Comparison of ENCODE assay signal across 10 mouse cellular contexts in genomic region chr11:117479007-117479719, GRCm38 (mm10). TPM values are rescaled to one million over a fixed set of nuclear protein-coding genes. Genes with fewer than 3 reads are reported as not detected.
A peak's percentile ranks its signal among the peaks of the same experiment; 100 is the strongest.
DNase-seq lines count a peak whose midpoint lies in the region; ATAC-seq and TF ChIP-seq lines count a peak whose summit lies in the region.
"Had no signal": no experiment of that assay in that cellular context is flagged by ENCODE, and none has a peak within 500 bp of the region (broad histone marks: within the 10 kb centered on the region; RNA-seq: fewer than 3 reads in every experiment).

No protein-coding gene starts in this region.

- H3K36me3 ChIP-seq in forebrain, embryonic 16.5 days (ENCODE audit: control insufficient read depth, insufficient read depth): no peaks in the 10 kb centered on the region
- no peaks in the 10 kb centered on the region for H3K36me3 ChIP-seq in hindbrain, embryonic 11.5 days (ENCODE audit: control insufficient read depth, insufficient read depth, low read length)
- H3K36me3 ChIP-seq in midbrain, embryonic 10.5 days: no peaks in the 10 kb centered on the region

- H3K4me2 ChIP-seq in forebrain, embryonic 16.5 days (ENCODE audit: low read length): peak overlapping the region; percentile 27
- H3K4me2 ChIP-seq in hindbrain, embryonic 11.5 days (replicated peaks; ENCODE audit: low read depth, low read length): peak overlapping the region; percentile 11; the same call in 1 of the 2 replicates

- peak overlapping the region; percentile 68 for H3K27ac ChIP-seq in cerebellum, adult 2 months (ENCODE audit: insufficient read depth, low read length)
- H3K27ac ChIP-seq in forebrain, embryonic 16.5 days (ENCODE audit: low read length): peak overlapping the region; percentile 93
- H3K27ac ChIP-seq in hindbrain, embryonic 11.5 days (ENCODE audit: low read depth, low read length): peak overlapping the region; percentile 96
- H3K27ac ChIP-seq in midbrain, embryonic 10.5 days (replicated peaks): peak overlapping the region; percentile 95

- ATAC-seq in forebrain, embryonic 16.5 days: peak; percentile 72
- ATAC-seq in hindbrain, embryonic 11.5 days (ENCODE audit: low FRiP score): peak; percentile 81

- H3K9me3 ChIP-seq in forebrain, embryonic 16.5 days (ENCODE audit: control insufficient read depth, low read length): no peaks in the 10 kb centered on the region
- no peaks in the 10 kb centered on the region for H3K9me3 ChIP-seq in hindbrain, embryonic 11.5 days (ENCODE audit: control insufficient read depth, low read length)
- peaks cover 11% of the 10 kb centered on the region for H3K9me3 ChIP-seq in midbrain, embryonic 10.5 days (replicated peaks)

- H3K9ac ChIP-seq in forebrain, embryonic 16.5 days (replicated peaks; ENCODE audit: low read depth, low read length): peak overlapping the region; percentile 43
- peak overlapping the region; percentile 49 for H3K9ac ChIP-seq in hindbrain, embryonic 11.5 days (ENCODE audit: low read depth, low read length)

- WGBS in cerebellum, adult 2 months: 13% methylated on average over 13 of the region's 13 CpGs
- under 1% methylated on average over 13 of the region's 13 CpGs for WGBS in forebrain, embryonic 16.5 days
- 5% methylated on average over 13 of the region's 13 CpGs for WGBS in hindbrain, embryonic 11.5 days
- 8% methylated on average over 13 of the region's 13 CpGs for WGBS in midbrain, embryonic 10.5 days

- H3K27me3 ChIP-seq in cerebellum, adult 2 months (ENCODE audit: control insufficient read depth, insufficient read depth, low read length): no peaks in the 10 kb centered on the region
- no peaks in the 10 kb centered on the region for H3K27me3 ChIP-seq in forebrain, embryonic 16.5 days (replicated peaks; ENCODE audit: control insufficient read depth, insufficient read depth, low read length)
- no peaks in the 10 kb centered on the region for H3K27me3 ChIP-seq in hindbrain, embryonic 11.5 days (ENCODE audit: control insufficient read depth, insufficient read depth, low read length)
- H3K27me3 ChIP-seq in midbrain, embryonic 10.5 days (ENCODE audit: low read depth, poor library complexity, severe bottlenecking): peaks cover 23% of the 10 kb centered on the region; the same call in 1 of the 2 replicates

- TF ChIP-seq POLR2A in cerebellum, adult 2 months (IDR thresholded peaks at IDR 0.05; ENCODE audit: borderline replicate concordance, insufficient read depth, low read length): no peak

- H3K4me1 ChIP-seq in cerebellum, adult 2 months (ENCODE audit: control insufficient read depth, insufficient read depth, low read length): peaks cover 34% of the 10 kb centered on the region
- H3K4me1 ChIP-seq in forebrain, embryonic 16.5 days (replicated peaks; ENCODE audit: control insufficient read depth, insufficient read depth, low read length): peaks cover 67% of the 10 kb centered on the region
- peaks cover 27% of the 10 kb centered on the region for H3K4me1 ChIP-seq in hindbrain, embryonic 11.5 days (replicated peaks; ENCODE audit: control insufficient read depth, insufficient read depth, low read length)
- H3K4me1 ChIP-seq in midbrain, embryonic 10.5 days: peaks cover 75% of the 10 kb centered on the region

- peak; percentile 47 for DNase-seq in layer of hippocampus, adult 11-12 months (ENCODE audit: low spot score)
- DNase-seq in layer of hippocampus, adult 9-10 months (ENCODE audit: low spot score): no peak
- DNase-seq in cerebellum, adult 2 months: peak; percentile 70 to 84
- DNase-seq in hindbrain, embryonic 11.5 days (ENCODE audit: low spot score): peak; percentile 86
- DNase-seq in midbrain, embryonic 10.5 days (ENCODE audit: low spot score): peak; percentile 83
- DNase-seq in adrenal gland, postnatal 10 days: no peak
- no peak for DNase-seq in adrenal gland, adult 8-10 months

- TF ChIP-seq CTCF in cerebellum, adult 2 months (IDR thresholded peaks at IDR 0.05; ENCODE audit: borderline replicate concordance, insufficient read depth, low read depth, low read length): no peak

- H3K4me3 ChIP-seq in cerebellum, adult 2 months (replicated peaks; ENCODE audit: insufficient read depth, low read depth, low read length): peak overlapping the region; percentile 22
- H3K4me3 ChIP-seq in forebrain, embryonic 16.5 days (replicated peaks; ENCODE audit: low read length): no peak overlapping the region
- H3K4me3 ChIP-seq in hindbrain, embryonic 11.5 days (ENCODE audit: low read depth, low read length): no peak overlapping the region
- peak overlapping the region; percentile 23; the same call in 1 of the 2 replicates for H3K4me3 ChIP-seq in midbrain, embryonic 10.5 days

RNA-seq across cellular contexts. Expression of gene Gm11733, which starts 5.0 kb away (rescaled TPM):
- polyA plus RNA-seq in cerebellum, adult 2 months (2012; rRNA removed): 0.06 and 0.13 TPM in 2 replicates
- 0.14 TPM in 1 of 2 replicates, not detected in the other for polyA plus RNA-seq in forebrain, embryonic 16.5 days (2015; fragmentation: Nextera tagmentation; extraction: Ambion mirVana)
- polyA plus RNA-seq in hindbrain, embryonic 11.5 days (2014; fragmentation: Nextera tagmentation; extraction: Ambion mirVana): not detected in 2 replicates
- 0.06 TPM in 1 of 2 replicates, not detected in the other for polyA plus RNA-seq in midbrain, embryonic 10.5 days (2016; fragmentation: Nextera tagmentation; extraction: Ambion mirVana)
- total RNA-seq in adrenal gland, postnatal 10 days (2021): not detected
- total RNA-seq in adrenal gland, adult 8-10 months (2022): not detected
- total RNA-seq: MEL had no signal
- polyA plus RNA-seq: spleen, adult 2 months had no signal

Comparison
In these comparisons a context has a peak if more than half of its experiments do, and no peak if none do; other contexts are left out.
1. DNase-seq: peak in layer of hippocampus, adult 11-12 months (single experiment), cerebellum, adult 2 months (2 of 2), hindbrain, embryonic 11.5 days (single experiment) and midbrain, embryonic 10.5 days (single experiment); none in layer of hippocampus, adult 9-10 months (single experiment), adrenal gland, postnatal 10 days (single experiment) and adrenal gland, adult 8-10 months (single experiment).
2. H3K4me3 ChIP-seq: peak in cerebellum, adult 2 months (single experiment) and midbrain, embryonic 10.5 days (single experiment); none in forebrain, embryonic 16.5 days (single experiment) and hindbrain, embryonic 11.5 days (single experiment).
3. Peak in every context shown above with its lines, with median percentiles within 50 percentile points of each other: H3K27ac ChIP-seq.